Mouse (Mus musculus) stomach, adult 2 months (tissue): ENCODE data around the gene Myl3. TPM values are rescaled to one million over a fixed set of nuclear protein-coding genes. Genes with fewer than 3 reads are reported as not detected.

ENCODE experiments used
- polyA plus RNA-seq: library from polyadenylated mRNA; depleted of rRNA; stranded (reverse); fragments of >200 nt; gene quantifications from 2 replicates; pipeline ENCODE4 v1.2.3, GENCODE M21; 2012; rRNA removed

The Myl3 gene
- 27.2 and 38.0 TPM in 2 replicates for polyA plus RNA-seq

DNA sequence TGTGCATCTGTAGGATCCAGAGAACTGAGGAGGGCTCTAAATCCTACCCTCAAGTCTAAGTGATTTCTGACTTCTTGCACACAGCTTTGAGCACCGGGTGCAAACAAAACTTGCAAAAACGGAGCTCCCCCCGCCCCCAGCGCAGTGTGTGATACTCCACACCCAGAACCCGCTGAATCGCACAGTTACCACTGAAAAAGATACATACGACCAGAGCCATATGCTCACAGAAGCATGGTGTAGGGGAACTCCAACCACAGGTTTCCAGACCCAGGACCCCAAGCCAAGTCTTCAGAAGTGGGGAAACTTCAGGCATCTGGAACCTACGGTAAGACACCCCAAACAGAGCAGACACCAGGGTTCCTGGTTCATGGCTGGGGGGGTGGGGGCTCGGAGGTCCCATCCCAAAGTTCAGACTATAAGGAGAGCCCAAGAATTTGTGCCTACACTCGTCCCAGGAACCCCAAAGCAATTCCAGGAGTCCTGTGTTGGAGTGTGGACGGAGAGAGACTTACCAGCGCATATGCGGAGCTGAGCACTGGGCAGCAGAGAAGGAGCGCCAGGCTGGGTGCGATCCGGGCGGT lies at the start of gene Myl3:
Myl3 (plus strand) TSS at position 151 of the 584 bp plus-strand sequence.

GRCm38 (mm10) chr9:110746961-110747360 lies 5.3 kb downstream of the Myl3 start, which contains the start of gene Pth1r:
Gene Pth1r, minus strand, starts transcription at chr9:110747145.

GRCm38 (mm10) chr9:110797866-110798265 lies 56.2 kb downstream of the Myl3 start, which contains the start of gene Prss42:
Gene Prss42, plus strand, starts transcription at chr9:110798166.

DNA sequence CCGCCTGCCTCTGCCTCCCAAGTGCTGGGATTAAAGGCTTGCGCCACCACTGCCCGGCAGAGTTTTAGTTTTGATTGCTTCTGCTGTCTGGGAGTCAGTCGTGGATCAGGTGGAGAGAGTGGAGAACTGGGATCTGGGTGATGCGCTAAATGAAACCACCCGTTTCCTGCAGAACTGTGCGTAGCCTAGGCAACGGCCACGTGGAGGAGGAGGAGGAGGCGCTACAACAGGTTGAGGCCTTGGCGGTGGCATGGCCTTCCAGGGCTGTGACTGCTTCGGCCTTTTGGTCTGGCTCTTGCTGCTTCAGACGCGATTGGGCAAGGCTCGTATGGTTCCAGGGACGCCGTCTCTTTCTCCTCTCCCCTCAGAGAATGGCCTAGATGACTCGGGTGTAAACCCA lies 72.1 kb downstream of the Myl3 start, which contains the start of gene Prss44:
Prss44 (plus strand) TSS at position 206 of the 400 bp plus-strand sequence.

Other genes with a start within 250 kb of the Myl3 start
- 9.4 and 11.4 TPM in 2 replicates for gene Setd2, start 209.3 kb upstream of the Myl3 start, polyA plus RNA-seq
- 8.0 and 8.9 TPM in 2 replicates for gene Nradd, start 117.4 kb upstream of the Myl3 start, polyA plus RNA-seq
- gene Nbeal2, start 87.7 kb upstream of the Myl3 start, polyA plus RNA-seq, result 62.6 and 63.2 TPM in 2 replicates
- gene Ccdc12, start 85.4 kb upstream of the Myl3 start, polyA plus RNA-seq, result 50.0 and 53.6 TPM in 2 replicates
- gene Pth1r, start 5.3 kb downstream of the Myl3 start, polyA plus RNA-seq, result 9.0 and 13.0 TPM in 2 replicates
- not detected in 2 replicates for gene Prss42, start 56.3 kb downstream of the Myl3 start, polyA plus RNA-seq
- gene Prss44, start 72.1 kb downstream of the Myl3 start, polyA plus RNA-seq, result not detected in 2 replicates
- gene Prss43, start 84.8 kb downstream of the Myl3 start, polyA plus RNA-seq, result not detected in 2 replicates
- not detected in 2 replicates for gene Prss45, start 92.7 kb downstream of the Myl3 start, polyA plus RNA-seq
- 0.05 TPM in 1 of 2 replicates, not detected in the other for gene Prss46, start 102.6 kb downstream of the Myl3 start, polyA plus RNA-seq
- gene Prss50, start 116.1 kb downstream of the Myl3 start, polyA plus RNA-seq, result not detected in 2 replicates
- gene Als2cl, start 138.0 kb downstream of the Myl3 start, polyA plus RNA-seq, result 28.8 and 29.6 TPM in 2 replicates
- 0.93 and 0.97 TPM in 2 replicates for gene Tmie, start 138.3 kb downstream of the Myl3 start, polyA plus RNA-seq
- gene Fam240a, start 175.0 kb downstream of the Myl3 start, polyA plus RNA-seq, result not detected in 2 replicates
- not detected in 2 replicates for gene Tdgf1, start 204.3 kb downstream of the Myl3 start, polyA plus RNA-seq
- 0.02 and 0.04 TPM in 2 replicates for gene Lrrc2, start 209.7 kb downstream of the Myl3 start, polyA plus RNA-seq
- 1.0 and 3.1 TPM in 2 replicates for gene Rtp3, start 248.7 kb downstream of the Myl3 start, polyA plus RNA-seq